Mouse (Mus musculus) midbrain, postnatal 0 days (tissue): Measurements from ENCODE around the gene Lrrc52. TPM values are rescaled to one million over a fixed set of nuclear protein-coding genes. Genes with fewer than 3 reads are reported as not detected.

Experiments
- ATAC-seq: fragments of 200-750 bp; cut with Nextera tagmentation; 2 replicates; pipeline ENCODE4 v1.8.0; 2017; ENCODE audit warnings: moderate number of reproducible peaks, mild to moderate bottlenecking, moderate TSS enrichment, moderate library complexity; ENCODE audit not compliant: low FRiP score
- DNase-seq: peaks from one replicate; pipeline ENCODE4 v3.0.0-alpha.2; 2015; ENCODE audit warnings: low spot score
- H3K27ac ChIP-seq: fragments of 300-500 bp; sonication (generic); 2 replicates; pipeline ENCODE4 v1.5.1; 2014; ENCODE audit warnings: low read depth, mild to moderate bottlenecking, low read length, mixed read lengths
- H3K27me3 ChIP-seq: fragments of 300-500 bp; sonication (generic); 2 replicates; pipeline ENCODE4 v1.6.1; 2014; ENCODE audit warnings: low read length, control low read depth, mixed read lengths; ENCODE audit not compliant: insufficient read depth
- H3K36me3 ChIP-seq: fragments of 300-500 bp; sonication (generic); 2 replicates; pipeline ENCODE4 v1.6.1; 2014; ENCODE audit warnings: low read length, control low read depth, mixed read lengths; ENCODE audit not compliant: insufficient read depth
- H3K4me1 ChIP-seq: fragments of 300-500 bp; sonication (generic); 2 replicates; pipeline ENCODE4 v1.6.1; 2014; ENCODE audit warnings: mild to moderate bottlenecking, control low read depth, antibody characterized with exemption, low read length, mixed read lengths; ENCODE audit not compliant: insufficient read depth
- H3K4me2 ChIP-seq: fragments of 300-500 bp; sonication (generic); 2 replicates; pipeline ENCODE4 v1.6.1; 2014; ENCODE audit warnings: low read depth, mild to moderate bottlenecking, low read length, mixed read lengths; ENCODE audit not compliant: poor library complexity, severe bottlenecking
- H3K4me3 ChIP-seq: fragments of 300-500 bp; sonication (generic); 2 replicates; pipeline ENCODE4 v1.5.1; 2014; ENCODE audit warnings: low read depth, mild to moderate bottlenecking, low read length, moderate library complexity
- H3K9ac ChIP-seq: fragments of 300-500 bp; sonication (generic); replicated peaks from 2 replicates; pipeline ENCODE4 v1.6.1; 2014; ENCODE audit warnings: mild to moderate bottlenecking, low read length, moderate library complexity, mixed read lengths; ENCODE audit not compliant: poor library complexity, severe bottlenecking
- H3K9me3 ChIP-seq: fragments of 300-500 bp; sonication (generic); 2 replicates; pipeline ENCODE4 v1.6.1; 2016; ENCODE audit warnings: low read length, control low read depth
- CTCF ChIP-seq: IDR thresholded peaks from 2 replicates; pipeline ENCODE4 v1.5.1; 2016; ENCODE audit warnings: antibody characterized with exemption, mild to moderate bottlenecking
- WGBS: fragments of 180-500 bp; shearing (Covaris S2); extraction: QIAGEN DNeasy Blood & Tissue Kit; methylation state at CpG from one replicate; pipeline ENCODE4 v1.1.7; 2014; 5-methylcytosine and 5-hydroxymethylcytosine counted together
- polyA plus RNA-seq: library from polyadenylated mRNA; unstranded; fragments of >200 nt; fragmentation: Nextera tagmentation; extraction: Ambion mirVana; gene quantifications from 2 replicates; pipeline ENCODE4 v1.2.1, GENCODE M21; 2015
- total RNA-seq: library from RNA; depleted of rRNA; stranded (reverse); fragments of >200 nt; gene quantifications from 2 replicates; pipeline ENCODE4 v1.2.3, GENCODE M21; 2014; rRNA removed

Gene Lrrc52
- total RNA-seq: not detected in 2 replicates
- polyA plus RNA-seq: 0.15 TPM in 1 of 2 replicates, not detected in the other

- no peaks in the 10 kb centered on the region for H3K9me3 ChIP-seq
- DNase-seq: peak; percentile 83
- H3K27ac ChIP-seq: no peak within 1 kb of the TSS
- no peak for ATAC-seq
- H3K27me3 ChIP-seq: no peaks in the 10 kb centered on the region
- WGBS: 35% methylated on average over 9 of the region's 9 CpGs
- H3K4me1 ChIP-seq: no peaks in the 10 kb centered on the region
- no peak within 1 kb of the TSS for H3K9ac ChIP-seq
- H3K4me2 ChIP-seq: no peak within 1 kb of the TSS
- H3K36me3 ChIP-seq: no peaks in the 10 kb centered on the region
- no peak for TF ChIP-seq CTCF
- H3K4me3 ChIP-seq: no peak within 1 kb of the TSS
These were observed at the start of gene Lrrc52 for GRCm38 (mm10) chr1:167466765-167467426. Gene Lrrc52 (minus strand): TSS chr1:167466780.

GRCm38 (mm10) chr1:167511621-167512020 is 45.0 kb upstream of the Lrrc52 start:
- no peak overlapping the region for H3K9ac ChIP-seq
- no peaks in the 10 kb centered on the region for H3K9me3 ChIP-seq
- no peaks in the 10 kb centered on the region for H3K27me3 ChIP-seq
- no peak overlapping the region for H3K4me2 ChIP-seq
- WGBS: 90% methylated on average over 9 of the region's 9 CpGs
- TF ChIP-seq CTCF: no peak
- no peaks in the 10 kb centered on the region for H3K36me3 ChIP-seq
- H3K27ac ChIP-seq: no peak overlapping the region
- H3K4me3 ChIP-seq: no peak overlapping the region
- no peak for ATAC-seq
- DNase-seq: no peak
- H3K4me1 ChIP-seq: no peaks in the 10 kb centered on the region

GRCm38 (mm10) chr1:167506048-167506447 is 39.5 kb upstream of the Lrrc52 start:
- H3K4me2 ChIP-seq: no peak overlapping the region
- DNase-seq (peak; percentile 32), ATAC-seq (no peak)
- no peaks in the 10 kb centered on the region for H3K9me3 ChIP-seq
- no peak overlapping the region for H3K27ac ChIP-seq
- no peaks in the 10 kb centered on the region for H3K36me3 ChIP-seq
- WGBS: 68% methylated on average over 7 of the region's 7 CpGs
- no peak overlapping the region for H3K9ac ChIP-seq
- no peak overlapping the region for H3K4me3 ChIP-seq
- TF ChIP-seq CTCF: no peak
- no peaks in the 10 kb centered on the region for H3K27me3 ChIP-seq
- 0 out of 2 replicates have a peak, but pooled peaks cover 4% of the 10 kb centered on the region for H3K4me1 ChIP-seq

DNA sequence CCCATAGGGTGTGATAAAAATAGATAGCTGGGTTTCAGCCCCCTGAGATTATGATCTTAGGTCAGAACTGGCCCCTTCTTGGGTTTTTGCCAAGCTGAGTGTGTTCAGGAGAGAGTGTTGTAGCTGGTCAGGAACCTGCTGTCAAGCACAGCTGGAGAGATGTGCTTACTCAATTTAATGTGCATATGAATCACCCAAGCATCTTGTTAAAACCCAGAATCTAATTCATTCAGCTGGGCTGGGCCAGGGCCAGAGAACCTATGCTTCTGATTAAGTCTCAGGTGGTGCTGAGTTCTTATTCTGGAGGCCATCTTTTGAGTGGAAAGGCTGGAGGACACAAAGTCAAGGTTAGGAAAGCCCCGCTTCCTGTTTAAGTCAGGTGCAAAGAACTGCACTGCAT is 38.8 kb upstream of the Lrrc52 start:
- Histone ChIP-seq H3K9me3 (no peaks in the 10 kb centered on the region), H3K36me3 (no peaks in the 10 kb centered on the region), H3K4me2 (no peak overlapping the region), H3K4me3 (no peak overlapping the region), H3K9ac (no peak overlapping the region), H3K27me3 (no peaks in the 10 kb centered on the region), H3K4me1 (0 out of 2 replicates have a peak, but pooled peaks cover 4% of the 10 kb centered on the region), H3K27ac (no peak overlapping the region)
- ATAC-seq (no peak), DNase-seq (no peak)
- no peak for TF ChIP-seq CTCF
- 93% methylated on average over 1 of the region's 1 CpGs for WGBS

GRCm38 (mm10) chr1:167499097-167499850 is 32.7 kb upstream of the Lrrc52 start:
- Histone ChIP-seq H3K36me3 (no peaks in the 10 kb centered on the region), H3K27ac (no peak overlapping the region), H3K27me3 (no peaks in the 10 kb centered on the region), H3K4me3 (no peak overlapping the region), H3K4me2 (no peak overlapping the region), H3K9ac (no peak overlapping the region), H3K9me3 (no peaks in the 10 kb centered on the region), H3K4me1 (no peaks in the 10 kb centered on the region; the same call in 1 of the 2 replicates)
- 59% methylated on average over 12 of the region's 12 CpGs for WGBS
- TF ChIP-seq CTCF: no peak
- ATAC-seq: no peak
- DNase-seq: no peak

DNA sequence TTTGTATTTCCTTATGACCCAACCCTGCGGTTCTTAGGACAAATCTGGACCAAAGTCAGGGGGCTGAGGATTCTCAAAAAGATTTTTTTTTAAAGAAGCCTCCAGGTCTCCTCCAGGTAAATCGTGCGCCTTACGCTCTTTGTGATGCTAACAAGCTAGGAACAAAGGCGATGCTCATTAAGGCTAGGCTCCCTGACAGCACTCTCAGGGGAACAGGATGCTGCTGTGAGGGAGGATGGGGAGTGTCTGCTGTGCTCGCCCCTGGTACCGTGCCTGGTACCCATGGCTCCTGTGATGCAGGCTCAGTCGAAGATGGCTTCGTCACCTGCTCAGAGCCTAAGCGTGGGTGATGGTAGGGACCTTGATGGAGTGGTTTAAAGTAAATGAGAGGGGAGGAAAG is 31.4 kb upstream of the Lrrc52 start:
- no peak overlapping the region for H3K4me3 ChIP-seq
- DNase-seq (no peak), ATAC-seq (no peak)
- no peaks in the 10 kb centered on the region for H3K27me3 ChIP-seq
- no peak overlapping the region for H3K27ac ChIP-seq
- no peaks in the 10 kb centered on the region for H3K36me3 ChIP-seq
- TF ChIP-seq CTCF: no peak
- H3K9ac ChIP-seq: no peak overlapping the region
- 34% methylated on average over 10 of the region's 10 CpGs for WGBS
- no peaks in the 10 kb centered on the region for H3K9me3 ChIP-seq
- H3K4me1 ChIP-seq: no peaks in the 10 kb centered on the region; the same call in 1 of the 2 replicates
- no peak overlapping the region for H3K4me2 ChIP-seq
